Mouse (Mus musculus): ENCODE results near the gene Otc. TPM values are rescaled to one million over a fixed set of nuclear protein-coding genes. Genes with fewer than 3 reads are reported as not detected.

Gene Otc
- not detected for total RNA-seq (2022)

GRCm38 (mm10) chrX:10251852-10252504, at the start of gene Otc:
TSS of gene Otc (plus strand) at chrX:10252305.
- DNase-seq (ENCODE audit: low spot score in 2 of 2): no peak

GRCm38 (mm10) chrX:10205937-10206336, 46.2 kb upstream of the Otc start:
- no peak for DNase-seq (ENCODE audit: low spot score in 2 of 2)

- DNase-seq (ENCODE audit: low spot score in 2 of 2): peak; percentile 8 to 43
These were observed 36.1 kb upstream of the Otc start for GRCm38 (mm10) chrX:10215972-10216371.

GRCm38 (mm10) chrX:10216410-10216949, 35.6 kb upstream of the Otc start, which contains the start of gene Rpgr:
TSS of gene Rpgr (minus strand) at chrX:10216920.
- peak; percentile 75 to 87 for DNase-seq (ENCODE audit: low spot score in 2 of 2)

- DNase-seq (ENCODE audit: low spot score in 2 of 2): no peak
These were observed 32.8 kb upstream of the Otc start for GRCm38 (mm10) chrX:10219281-10219680.

- no peak for DNase-seq (ENCODE audit: low spot score in 2 of 2)
These were observed 19.1 kb upstream of the Otc start for GRCm38 (mm10) chrX:10233051-10233450.

- DNase-seq (ENCODE audit: low spot score in 2 of 2): no peak
These were observed 17.5 kb upstream of the Otc start for GRCm38 (mm10) chrX:10234617-10235016.

- no peak for DNase-seq (ENCODE audit: low spot score in 2 of 2)
These were observed 12.6 kb upstream of the Otc start for GRCm38 (mm10) chrX:10239515-10239914.

- no peak for DNase-seq (ENCODE audit: low spot score in 2 of 2)
These were observed 8.2 kb upstream of the Otc start for GRCm38 (mm10) chrX:10243916-10244315.

GRCm38 (mm10) chrX:10251357-10251756, 748 bp upstream of the Otc start:
- no peak for DNase-seq (ENCODE audit: low spot score in 2 of 2)

- DNase-seq (ENCODE audit: low spot score in 2 of 2): no peak
These were observed 5.7 kb downstream of the Otc start for GRCm38 (mm10) chrX:10257774-10258173.

GRCm38 (mm10) chrX:10258260-10258659, 6.2 kb downstream of the Otc start:
- no peak for DNase-seq (ENCODE audit: low spot score in 2 of 2)

GRCm38 (mm10) chrX:10268308-10268707, 16.2 kb downstream of the Otc start:
- no peak for DNase-seq (ENCODE audit: low spot score in 2 of 2)

GRCm38 (mm10) chrX:10268761-10269437, 16.8 kb downstream of the Otc start:
- no peak for DNase-seq (ENCODE audit: low spot score in 2 of 2)

- no peak for DNase-seq (ENCODE audit: low spot score in 2 of 2)
These were observed 45.2 kb downstream of the Otc start for GRCm38 (mm10) chrX:10297341-10297740.

- DNase-seq (ENCODE audit: low spot score in 2 of 2): no peak
These were observed 66.1 kb downstream of the Otc start for GRCm38 (mm10) chrX:10318176-10318575.

GRCm38 (mm10) chrX:10330246-10330645, 78.1 kb downstream of the Otc start:
- no peak for DNase-seq (ENCODE audit: low spot score in 2 of 2)

GRCm38 (mm10) chrX:10331749-10332148, 79.6 kb downstream of the Otc start:
- DNase-seq (ENCODE audit: low spot score in 2 of 2): no peak

GRCm38 (mm10) chrX:10336816-10337215, 84.7 kb downstream of the Otc start:
- DNase-seq (ENCODE audit: low spot score in 2 of 2): no peak

GRCm38 (mm10) chrX:10355867-10356266, 103.8 kb downstream of the Otc start:
- DNase-seq (ENCODE audit: low spot score in 2 of 2): no peak
